Mouse (Mus musculus) c-Kit-positive CD71-positive TER-119-negative erythroid progenitor cells, embryonic 14.5 days (primary cell): Measurements from ENCODE around the gene Fau.

Experiments used
- DNase-seq: peaks from one replicate; pipeline ENCODE4 v3.0.0-alpha.2; 2013; ENCODE audit warnings: low read depth

Fau gene

DNA sequence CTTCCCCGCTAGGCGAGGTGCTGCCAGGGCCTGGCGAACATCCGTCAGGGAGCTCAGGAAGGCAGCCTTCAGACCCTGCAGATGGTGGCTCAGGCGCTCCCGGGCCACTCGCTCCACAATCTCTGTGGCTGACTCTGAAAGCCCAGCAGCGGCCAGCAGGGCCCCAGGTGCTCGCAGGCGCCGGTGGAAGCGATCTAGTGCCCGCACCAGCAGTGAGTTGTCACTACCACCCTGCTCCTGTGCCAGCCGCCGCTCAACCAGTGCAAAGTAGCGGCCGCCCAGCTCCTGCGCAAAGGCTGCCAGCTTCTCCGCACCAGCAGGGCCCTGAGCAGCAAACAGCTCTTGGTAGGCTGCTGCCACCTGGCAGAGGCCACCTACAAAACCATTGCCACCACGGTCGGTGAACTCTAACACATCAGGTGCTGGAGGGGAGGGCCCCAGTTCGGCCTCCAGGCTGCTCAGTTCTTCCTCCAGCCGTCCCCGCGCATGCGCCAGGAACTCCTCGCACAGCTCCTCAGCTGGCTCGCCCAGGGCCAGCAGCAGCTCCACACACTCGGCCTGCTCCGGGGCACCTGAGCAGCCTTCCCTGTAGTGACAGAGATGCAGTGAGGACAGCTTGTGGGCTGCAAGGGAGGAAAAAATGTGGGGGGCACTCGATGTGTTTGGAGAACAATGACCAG, 13.1 kb downstream of the Fau start:
- DNase-seq = no peak

DNA sequence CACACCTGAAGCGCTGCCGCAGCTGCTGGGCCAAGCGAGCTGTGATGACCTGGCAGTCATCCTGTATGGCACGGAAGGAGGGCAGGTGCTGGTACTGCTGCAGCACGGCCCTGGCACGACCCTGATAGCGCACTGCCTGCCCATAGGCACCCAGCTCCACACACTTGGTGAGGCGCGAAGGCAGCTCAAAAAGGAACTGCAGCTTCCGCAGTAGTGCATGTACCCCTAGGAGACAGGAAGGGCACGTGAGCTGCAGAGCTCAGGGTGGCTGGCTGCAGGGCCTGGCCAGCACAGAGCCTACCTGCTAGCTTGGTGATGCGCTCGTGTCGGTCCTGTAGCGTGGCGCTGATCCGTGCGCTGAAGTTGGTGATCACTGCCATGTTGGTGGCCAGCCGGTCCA, 13.6 kb downstream of the Fau start:
- no peak for DNase-seq

- DNase-seq = no peak
These were observed 16.2 kb downstream of the Fau start for GRCm38 (mm10) chr19:6073889-6074288.

DNA sequence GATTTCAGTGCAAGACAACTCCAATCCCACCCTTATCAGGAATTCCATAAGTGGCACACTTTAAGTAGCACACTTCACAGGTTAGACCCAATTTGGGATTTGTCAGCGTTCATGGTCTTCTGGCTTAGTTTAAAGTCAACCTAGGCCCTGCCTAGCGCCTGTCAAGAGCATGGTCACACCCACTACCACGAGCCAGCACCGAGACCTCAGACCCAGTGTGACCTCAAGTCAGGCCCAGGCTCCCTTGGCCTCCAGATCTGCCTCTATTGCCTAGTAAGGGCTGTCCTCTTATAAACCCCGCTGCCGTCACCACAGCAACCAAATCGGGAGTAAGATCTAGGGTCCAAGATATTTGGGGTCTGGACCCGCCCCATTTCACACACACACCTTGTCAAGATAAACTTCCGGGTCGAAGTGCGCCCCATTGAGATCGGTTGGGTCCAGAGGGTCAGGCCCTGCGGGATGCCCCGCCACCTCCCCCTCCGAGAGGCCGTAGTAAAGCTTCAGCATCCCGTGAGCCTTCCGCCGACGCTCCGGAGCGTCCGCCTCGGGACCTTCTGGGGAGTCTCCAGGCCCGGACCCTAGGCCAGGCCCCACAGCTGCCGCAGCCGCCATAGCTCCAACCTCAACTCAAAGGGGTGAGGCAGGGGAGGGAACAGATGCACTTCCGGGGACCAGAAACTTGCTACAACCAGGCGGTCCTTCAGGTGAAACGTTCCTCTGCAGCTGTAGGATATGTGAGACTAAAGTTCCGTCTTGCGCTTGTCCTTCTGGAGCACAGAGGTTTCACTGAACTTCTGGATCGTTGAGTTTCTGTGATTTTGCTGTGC, 19.1 kb downstream of the Fau start, which contains the start of gene Vps51:
Vps51 (minus strand) TSS at position 668 of the 830 bp plus-strand sequence.
- peak; percentile 90 for DNase-seq

DNA sequence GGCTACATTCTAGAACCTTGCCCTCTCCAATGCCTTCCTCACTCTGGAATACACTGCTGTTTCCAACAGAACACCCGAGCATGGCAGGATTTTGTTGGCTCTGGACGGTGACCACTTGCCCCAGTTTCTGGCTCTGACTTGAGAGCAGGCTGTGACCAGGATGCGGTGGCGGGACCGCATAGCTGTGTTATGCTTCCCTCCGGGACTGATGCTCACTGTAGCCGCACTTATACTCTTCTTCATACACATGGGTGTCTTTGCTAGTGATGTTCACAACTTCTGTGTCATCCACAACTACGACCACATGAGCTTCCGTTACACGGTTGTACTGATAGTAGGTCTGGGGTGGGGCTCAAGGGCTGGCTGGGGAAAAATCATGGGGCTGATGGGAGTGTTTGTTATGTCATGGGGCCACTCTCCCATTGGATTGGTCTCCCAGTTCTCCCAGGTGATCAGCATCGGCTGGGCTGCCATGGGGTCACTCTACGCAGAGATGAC, 22.4 kb downstream of the Fau start, which contains the start of gene Tmem262:
Tmem262 (plus strand) TSS at position 51 of the 498 bp plus-strand sequence.
- DNase-seq = no peak

DNA sequence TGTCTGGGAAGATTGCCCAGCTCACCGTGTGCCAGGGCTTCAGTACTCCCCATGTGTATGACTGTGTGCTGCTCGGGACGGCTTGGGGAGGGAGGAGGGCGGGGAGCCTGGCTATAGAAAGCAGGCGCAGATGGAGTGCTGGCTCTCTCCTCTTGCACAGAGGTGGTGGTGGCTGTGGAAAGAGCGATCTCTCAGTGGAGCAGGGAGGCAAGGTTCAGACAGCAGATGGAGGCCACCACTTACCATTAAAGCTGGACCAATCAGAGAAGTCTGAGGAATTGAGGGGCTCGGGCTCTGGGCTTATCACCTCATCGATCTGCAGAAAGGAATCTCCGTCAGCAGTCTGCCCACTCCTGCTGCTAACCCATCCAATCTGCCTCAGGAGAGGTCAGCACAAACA, 24.5 kb downstream of the Fau start, which contains the start of gene Gm28374:
Gm28374 (minus strand) TSS at position 101 of the 400 bp plus-strand sequence.
- DNase-seq = no peak

DNA sequence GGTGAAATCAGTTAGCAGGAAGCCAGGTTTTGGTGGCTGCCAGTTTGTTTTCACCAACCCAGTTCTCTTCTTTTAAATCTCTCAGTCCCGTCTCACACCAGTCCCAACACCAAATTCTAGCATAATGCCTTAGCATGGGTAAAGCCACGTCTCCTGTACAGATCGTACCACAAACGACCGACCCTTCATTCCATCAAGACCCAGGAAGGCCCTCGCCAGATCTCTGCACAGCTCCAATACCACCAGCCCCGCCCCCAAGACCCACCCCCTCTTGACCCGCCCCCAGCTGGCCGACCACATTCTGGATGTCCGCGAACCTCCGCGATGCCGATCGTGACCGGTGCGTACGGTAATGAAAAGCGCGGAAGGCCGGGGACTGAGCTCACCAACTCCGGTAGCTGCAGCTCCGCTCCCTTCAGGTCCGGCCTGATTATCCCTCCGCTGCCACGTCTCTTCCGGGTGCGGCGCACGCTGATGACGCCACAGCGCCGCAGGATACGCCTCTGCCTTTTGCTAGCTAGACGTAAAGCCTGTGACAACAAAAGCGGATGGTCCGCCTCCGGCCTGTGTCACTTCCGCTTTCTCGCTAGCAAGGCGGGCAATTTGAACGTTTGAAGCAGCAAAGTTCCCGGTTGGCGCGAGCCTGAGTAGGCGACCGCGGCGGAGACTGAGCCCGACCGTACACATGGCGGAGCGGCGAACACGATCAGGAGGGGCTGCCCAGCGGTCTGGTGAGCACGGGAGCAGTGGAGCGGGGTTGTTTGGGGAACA, 27.0 kb downstream of the Fau start, which contains the start of the genes Zfpl1 and Cdca5:
Zfpl1 (minus strand) TSS at position 479 of the 771 bp plus-strand sequence.
Cdca5 (plus strand) TSS at position 506 of the 771 bp plus-strand sequence.
- DNase-seq = peak; percentile 99

DNA sequence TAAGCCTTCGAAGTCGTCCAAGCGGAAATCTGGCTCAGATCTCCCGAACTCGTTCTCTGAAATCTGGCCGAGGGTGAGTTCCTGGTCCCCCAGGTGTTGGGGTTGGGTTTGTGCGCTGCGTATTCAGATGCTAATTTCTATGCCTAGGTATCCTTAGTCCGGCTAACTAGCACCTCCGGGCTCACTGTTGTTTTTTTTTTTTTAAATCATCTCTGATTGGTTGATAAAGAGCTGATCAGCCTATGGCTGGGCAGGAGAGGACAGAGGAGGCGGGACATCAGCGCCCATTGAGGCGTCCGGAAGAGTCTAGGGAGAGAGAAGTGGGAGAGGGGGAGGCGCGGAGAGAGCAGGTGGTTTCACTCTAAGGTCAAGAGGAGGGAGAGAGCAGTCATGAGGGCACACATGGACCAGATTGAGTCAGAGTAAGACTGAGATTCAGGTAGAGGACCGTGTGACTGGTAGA, 27.8 kb downstream of the Fau start:
- peak; percentile 77 for DNase-seq

DNA sequence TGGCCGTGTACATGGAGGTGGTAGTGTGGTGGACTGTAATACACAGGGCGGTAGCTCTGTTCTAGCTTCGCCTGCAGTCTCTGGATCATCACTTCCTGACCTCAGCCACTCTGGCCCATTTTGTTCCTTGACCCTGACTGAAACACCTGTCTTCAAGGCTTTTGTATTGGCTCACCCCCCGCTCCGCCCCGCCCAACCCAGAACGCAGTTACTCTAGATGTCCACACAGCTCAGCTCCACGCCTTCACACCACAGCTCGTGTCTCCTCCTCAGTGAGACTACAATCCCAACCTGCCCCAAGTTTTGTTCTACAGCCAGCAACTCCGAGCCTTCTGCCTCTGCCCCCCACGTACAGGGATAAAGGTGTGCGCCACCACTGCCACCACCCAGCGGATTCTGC, 31.2 kb downstream of the Fau start:
- DNase-seq = no peak

GRCm38 (mm10) chr19:6094119-6094518, 36.5 kb downstream of the Fau start, which contains the start of gene AC131692.1:
TSS of gene AC131692.1 (plus strand) at chr19:6094419.
- DNase-seq = no peak

DNA sequence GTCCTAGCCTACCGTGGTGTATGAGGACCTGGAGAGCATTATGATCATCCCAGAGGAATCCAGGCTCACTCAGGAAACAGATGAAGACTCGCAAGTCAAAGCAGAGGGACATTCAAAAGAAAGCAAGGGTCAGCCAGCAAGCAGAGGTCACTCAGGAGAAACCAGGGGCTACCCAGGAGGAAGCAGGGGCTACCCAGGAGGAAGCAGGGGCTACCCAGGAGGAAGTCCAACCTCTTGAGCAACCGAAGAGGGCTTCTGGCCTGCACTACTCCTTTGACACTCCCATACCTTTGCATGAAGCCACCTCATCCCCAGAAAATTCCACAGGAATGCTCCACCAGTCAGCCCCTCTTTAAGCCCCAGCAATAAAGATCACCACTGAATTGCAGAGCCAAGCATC, 40.2 kb downstream of the Fau start:
- DNase-seq = no peak

DNA sequence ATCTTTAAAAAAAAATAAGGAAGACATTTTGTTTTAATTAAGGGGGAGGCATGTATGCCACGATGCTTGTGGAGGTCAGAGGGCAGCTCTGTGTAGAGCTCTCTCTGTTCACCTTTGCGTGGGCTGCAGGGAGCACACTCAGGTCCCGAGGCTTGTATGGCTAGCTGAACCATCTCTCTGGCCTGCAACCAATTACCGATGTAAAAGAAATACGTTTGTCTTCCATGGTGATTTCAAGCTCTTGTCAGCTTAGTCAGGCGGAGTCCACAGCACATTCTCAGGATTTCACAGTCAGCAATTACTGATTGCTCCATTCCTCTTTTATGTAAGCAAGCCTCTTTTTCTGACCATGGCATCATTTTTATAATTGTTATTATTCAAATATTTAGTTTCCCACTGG, 43.5 kb downstream of the Fau start:
- DNase-seq = no peak

- no peak for DNase-seq
These were observed 44.7 kb downstream of the Fau start for GRCm38 (mm10) chr19:6102169-6102853.

GRCm38 (mm10) chr19:6104476-6104875, 46.8 kb downstream of the Fau start:
- DNase-seq = no peak

DNA sequence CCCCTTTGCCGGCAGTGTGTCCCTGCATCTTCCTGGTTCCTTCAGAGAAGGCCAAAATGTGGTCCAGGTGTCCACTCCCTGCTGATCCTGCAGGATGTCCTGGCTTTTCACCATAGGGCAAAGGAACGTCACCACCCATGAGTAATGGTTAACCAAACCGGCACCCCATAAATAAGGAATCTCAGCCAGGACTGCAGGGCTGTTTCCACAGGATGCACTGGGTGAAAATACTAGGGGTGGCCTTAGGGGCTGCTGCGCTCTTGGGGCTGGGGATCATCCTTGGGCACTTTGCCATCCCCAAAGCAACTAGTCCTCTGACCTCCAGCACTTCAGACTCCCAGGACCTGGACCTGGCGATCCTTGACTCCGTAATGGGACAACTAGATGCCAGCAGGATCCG, 47.9 kb downstream of the Fau start, which contains the start of gene Naaladl1:
Naaladl1 (plus strand) TSS at position 197 of the 400 bp plus-strand sequence.
- no peak for DNase-seq
